9 mouse cellular contexts compared by ENCODE assay signal in genomic region chr10:81294442-81294841, GRCm38 (mm10). TPM values are rescaled to one million over a fixed set of nuclear protein-coding genes. Genes with fewer than 3 reads are reported as not detected.
A peak's percentile ranks its signal among the peaks of the same experiment; 100 is the strongest.
DNase-seq lines count a peak whose midpoint lies in the region; ATAC-seq and TF ChIP-seq lines count a peak whose summit lies in the region.
"Had no signal": no experiment of that assay in that cellular context is flagged by ENCODE, and none has a peak within 500 bp of the region (broad histone marks: within the 10 kb centered on the region; RNA-seq: fewer than 3 reads in every experiment).

No protein-coding gene starts in this region.

- H3K9ac ChIP-seq in forebrain, embryonic 16.5 days (replicated peaks; ENCODE audit: low read depth, low read length) = peak overlapping the region; percentile 95
- H3K9ac ChIP-seq in liver, postnatal 0 days (replicated peaks) = peak overlapping the region; percentile 73

- intact Hi-C loops in heart, postnatal 10 days (cut with DNase I) = no loop called here

- peak overlapping the region; percentile 99 for H3K4me3 ChIP-seq in forebrain, embryonic 16.5 days (replicated peaks; ENCODE audit: low read length)
- H3K4me3 ChIP-seq in liver, postnatal 0 days (ENCODE audit: low read depth, low read length) = peak overlapping the region; percentile 72

- H3K9me3 ChIP-seq in forebrain, embryonic 16.5 days (ENCODE audit: control insufficient read depth, low read length) = no peaks in the 10 kb centered on the region
- no peaks in the 10 kb centered on the region for H3K9me3 ChIP-seq in liver, postnatal 0 days (ENCODE audit: low read length)

- H3K27me3 ChIP-seq in forebrain, embryonic 16.5 days (replicated peaks; ENCODE audit: control insufficient read depth, insufficient read depth, low read length) = no peaks in the 10 kb centered on the region
- no peaks in the 10 kb centered on the region for H3K27me3 ChIP-seq in liver, postnatal 0 days (ENCODE audit: insufficient read depth, low read length)

- TF ChIP-seq EP300 in liver, postnatal 0 days (IDR thresholded peaks at IDR 0.05; ENCODE audit: low read depth) = no peak

- peak overlapping the region; percentile 98 for H3K4me2 ChIP-seq in forebrain, embryonic 16.5 days (ENCODE audit: low read length)
- peak overlapping the region; percentile 96 for H3K4me2 ChIP-seq in liver, postnatal 0 days (ENCODE audit: low read depth, low read length)

- H3K4me1 ChIP-seq in forebrain, embryonic 16.5 days (replicated peaks; ENCODE audit: control insufficient read depth, insufficient read depth, low read length) = peaks cover 29% of the 10 kb centered on the region
- peaks cover 75% of the 10 kb centered on the region for H3K4me1 ChIP-seq in liver, postnatal 0 days (ENCODE audit: insufficient read depth)

- H3K36me3 ChIP-seq in forebrain, embryonic 16.5 days (ENCODE audit: control insufficient read depth, insufficient read depth) = no peaks in the 10 kb centered on the region
- no peaks in the 10 kb centered on the region; the same call in 1 of the 2 replicates for H3K36me3 ChIP-seq in liver, postnatal 0 days (replicated peaks; ENCODE audit: insufficient read depth, low read length)

- 68% methylated on average over 8 of the region's 8 CpGs for WGBS in forebrain, embryonic 16.5 days
- 31% methylated on average over 8 of the region's 8 CpGs for WGBS in liver, postnatal 0 days (ENCODE audit: insufficient replicate concordance)

- DNase-seq in heart, adult 11 months = peak; percentile 93
- no peak for DNase-seq in heart, postnatal 10 days
- DNase-seq in R1 (ENCODE audit: low read depth, low spot score) = peak; percentile 60
- no peak for DNase-seq in liver, postnatal 0 days
- no peak for DNase-seq in embryo, embryonic 11 days
- no peak for DNase-seq in ovary, adult 18-20 months (ENCODE audit: low spot score)
- DNase-seq in adrenal gland, postnatal 14 days = no peak
- DNase-seq: kidney, adult 18-20 months had no signal

- no peak overlapping the region for H3K27ac ChIP-seq in forebrain, embryonic 16.5 days (ENCODE audit: low read length)
- no peak overlapping the region for H3K27ac ChIP-seq in liver, postnatal 0 days (ENCODE audit: low read depth)

- TF ChIP-seq CTCF in liver, postnatal 0 days (IDR thresholded peaks at IDR 0.05; ENCODE audit: low read depth) = no peak

- no peak for ATAC-seq in forebrain, embryonic 16.5 days
- no peak for ATAC-seq in liver, postnatal 0 days

RNA-seq across cellular contexts. Expression of gene Pip5k1c, which starts 1.7 kb away (rescaled TPM):
- 10 to 100 TPM; 43.2 to 46.4 TPM for total RNA-seq in heart, postnatal 10 days (2021)
- 138 and 143 TPM in 2 replicates for polyA plus RNA-seq in forebrain, embryonic 16.5 days (2015; fragmentation: Nextera tagmentation; extraction: Ambion mirVana)
- 8.8 and 9.7 TPM in 2 replicates for polyA plus RNA-seq in liver, postnatal 0 days (2015; fragmentation: Nextera tagmentation; extraction: Ambion mirVana)
- 38.7 and 46.9 TPM in 2 replicates for total RNA-seq in adrenal gland, postnatal 14 days (2021)

RNA-seq across cellular contexts. Expression of gene Tjp3, which starts 3.1 kb away (rescaled TPM):
- total RNA-seq in heart, postnatal 10 days (2021) = under 1 TPM; 0.14 to 0.37 TPM
- polyA plus RNA-seq in forebrain, embryonic 16.5 days (2015; fragmentation: Nextera tagmentation; extraction: Ambion mirVana) = 7.3 and 8.3 TPM in 2 replicates
- 1.7 and 1.8 TPM in 2 replicates for polyA plus RNA-seq in liver, postnatal 0 days (2015; fragmentation: Nextera tagmentation; extraction: Ambion mirVana)
- total RNA-seq in adrenal gland, postnatal 14 days (2021) = 0.90 and 1.6 TPM in 2 replicates

RNA-seq across cellular contexts. Expression of gene Cactin, which starts 26.5 kb away (rescaled TPM):
- total RNA-seq in heart, postnatal 10 days (2021) = 10 to 100 TPM; 21.0 to 23.6 TPM
- 36.8 and 38.3 TPM in 2 replicates for polyA plus RNA-seq in forebrain, embryonic 16.5 days (2015; fragmentation: Nextera tagmentation; extraction: Ambion mirVana)
- polyA plus RNA-seq in liver, postnatal 0 days (2015; fragmentation: Nextera tagmentation; extraction: Ambion mirVana) = 12.4 and 12.9 TPM in 2 replicates
- total RNA-seq in adrenal gland, postnatal 14 days (2021) = 33.1 and 40.7 TPM in 2 replicates

RNA-seq across cellular contexts. Expression of gene Apba3, which starts 27.7 kb away (rescaled TPM):
- total RNA-seq in heart, postnatal 10 days (2021) = 10 to 100 TPM; 66.5 to 68.3 TPM
- polyA plus RNA-seq in forebrain, embryonic 16.5 days (2015; fragmentation: Nextera tagmentation; extraction: Ambion mirVana) = 39.1 and 41.6 TPM in 2 replicates
- 21.1 and 23.2 TPM in 2 replicates for polyA plus RNA-seq in liver, postnatal 0 days (2015; fragmentation: Nextera tagmentation; extraction: Ambion mirVana)
- 95.0 and 100 TPM in 2 replicates for total RNA-seq in adrenal gland, postnatal 14 days (2021)

RNA-seq across cellular contexts. Expression of gene Mrpl54, which starts 27.7 kb away (rescaled TPM):
- 100 to 1,000 TPM in 1 of 2 experiments, 10 to 100 TPM in 1; 93.4 to 108 TPM for total RNA-seq in heart, postnatal 10 days (2021)
- polyA plus RNA-seq in forebrain, embryonic 16.5 days (2015; fragmentation: Nextera tagmentation; extraction: Ambion mirVana) = 84.0 and 90.1 TPM in 2 replicates
- 110 and 112 TPM in 2 replicates for polyA plus RNA-seq in liver, postnatal 0 days (2015; fragmentation: Nextera tagmentation; extraction: Ambion mirVana)
- total RNA-seq in adrenal gland, postnatal 14 days (2021) = 108 and 113 TPM in 2 replicates

Comparison
In these comparisons a context has a peak if more than half of its experiments do, and no peak if none do; other contexts are left out.
1. DNase-seq: peak in heart, adult 11 months (single experiment) and R1 (single experiment); none in heart, postnatal 10 days (0 of 2), liver, postnatal 0 days (single experiment), embryo, embryonic 11 days (single experiment), ovary, adult 18-20 months (single experiment) and adrenal gland, postnatal 14 days (single experiment).